Mouse (Mus musculus): Measurements from ENCODE around the gene Trmt5. TPM values are rescaled to one million over a fixed set of nuclear protein-coding genes. Genes with fewer than 3 reads are reported as not detected.
A peak's percentile ranks its signal among the peaks of the same experiment; 100 is the strongest.

Trmt5 gene
- polyA plus RNA-seq, 1 experiment from 2014 or later, result 16.5 TPM

DNA sequence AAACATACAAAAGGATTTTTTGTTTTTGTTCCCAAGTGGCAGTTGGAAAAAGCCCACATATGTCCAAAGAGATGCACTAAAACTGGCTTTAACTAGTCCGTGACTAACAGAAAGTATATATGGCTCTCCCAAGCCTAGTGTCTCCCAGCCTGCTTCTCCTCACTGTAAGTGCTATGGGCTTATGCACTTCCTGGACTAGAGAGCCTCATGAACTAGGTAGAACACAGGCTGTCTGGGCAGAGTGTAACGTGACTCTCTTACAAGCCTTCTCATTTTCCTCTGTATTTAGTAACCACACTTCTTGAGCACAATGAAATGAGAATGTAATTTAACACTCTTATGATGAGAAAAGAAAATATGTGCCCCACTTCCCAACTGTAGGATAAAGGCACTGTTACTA lies 22.2 kb upstream of the Trmt5 start:
- Histone ChIP-seq H3K27ac (no peak overlapping the region), H3K36me3 (no peaks in the 10 kb centered on the region), H3K27me3 (replicated peaks) (no peaks in the 10 kb centered on the region), H3K4me1 (replicated peaks) (no peaks in the 10 kb centered on the region), H3K4me3 (replicated peaks) (no peak overlapping the region), H3K4me2 (replicated peaks) (no peak overlapping the region), H3K9me3 (no peaks in the 10 kb centered on the region), H3K9ac (no peak overlapping the region)
- 77% methylated on average over 2 of the region's 2 CpGs for WGBS
- no peak for ATAC-seq

DNA sequence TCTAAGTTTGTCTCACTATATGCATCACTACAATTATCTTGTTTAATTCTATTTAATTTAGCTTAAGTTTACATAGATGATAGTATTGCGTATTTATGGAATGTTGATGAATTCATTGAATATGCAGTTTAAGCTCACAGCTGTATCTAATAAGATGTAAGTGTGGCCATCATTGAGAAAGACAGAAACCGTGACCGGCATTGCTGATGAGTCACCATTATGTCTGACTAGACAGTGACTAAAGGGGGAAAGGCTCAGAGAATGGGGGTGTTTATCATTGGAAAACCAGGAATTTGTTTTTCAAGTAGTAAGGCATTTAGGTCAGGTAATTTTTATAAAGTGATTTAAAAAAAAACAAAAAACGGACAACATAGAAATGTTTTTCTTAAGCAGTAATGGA lies 21.2 kb upstream of the Trmt5 start:
- Histone ChIP-seq H3K36me3 (no peaks in the 10 kb centered on the region), H3K4me3 (replicated peaks) (no peak overlapping the region), H3K9ac (no peak overlapping the region), H3K9me3 (no peaks in the 10 kb centered on the region), H3K4me1 (replicated peaks) (no peaks in the 10 kb centered on the region), H3K4me2 (replicated peaks) (no peak overlapping the region), H3K27me3 (replicated peaks) (no peaks in the 10 kb centered on the region), H3K27ac (no peak overlapping the region)
- 94% methylated on average over 4 of the region's 4 CpGs for WGBS
- ATAC-seq, result no peak

DNA sequence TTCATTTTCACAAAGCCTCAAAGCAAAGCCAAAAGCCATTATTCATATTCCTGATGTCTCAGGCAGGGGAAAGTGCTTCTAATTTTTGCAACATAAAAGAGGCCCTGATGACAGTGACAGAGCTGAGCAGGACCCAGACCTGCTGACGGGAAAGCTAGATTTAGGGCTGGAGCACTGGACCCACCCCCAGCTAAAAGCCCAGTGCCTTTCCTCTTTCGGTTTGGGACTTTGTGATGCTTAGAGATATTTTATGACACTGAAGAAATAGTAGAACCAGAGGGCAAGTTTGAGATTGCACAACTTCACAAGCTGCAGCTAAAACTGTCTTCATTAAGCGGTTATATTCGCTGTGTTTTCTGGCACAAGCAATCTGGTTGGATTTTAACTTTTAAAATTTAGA lies 18.1 kb upstream of the Trmt5 start:
- Histone ChIP-seq H3K9ac (no peak overlapping the region), H3K27me3 (replicated peaks) (no peaks in the 10 kb centered on the region), H3K9me3 (no peaks in the 10 kb centered on the region), H3K27ac (no peak overlapping the region), H3K4me3 (replicated peaks) (no peak overlapping the region), H3K36me3 (0 out of 2 replicates have a peak, but pooled peaks cover 2% of the 10 kb centered on the region), H3K4me1 (replicated peaks) (no peaks in the 10 kb centered on the region), H3K4me2 (replicated peaks) (no peak overlapping the region)
- 68% methylated on average over 4 of the region's 4 CpGs for WGBS
- ATAC-seq, result no peak

DNA sequence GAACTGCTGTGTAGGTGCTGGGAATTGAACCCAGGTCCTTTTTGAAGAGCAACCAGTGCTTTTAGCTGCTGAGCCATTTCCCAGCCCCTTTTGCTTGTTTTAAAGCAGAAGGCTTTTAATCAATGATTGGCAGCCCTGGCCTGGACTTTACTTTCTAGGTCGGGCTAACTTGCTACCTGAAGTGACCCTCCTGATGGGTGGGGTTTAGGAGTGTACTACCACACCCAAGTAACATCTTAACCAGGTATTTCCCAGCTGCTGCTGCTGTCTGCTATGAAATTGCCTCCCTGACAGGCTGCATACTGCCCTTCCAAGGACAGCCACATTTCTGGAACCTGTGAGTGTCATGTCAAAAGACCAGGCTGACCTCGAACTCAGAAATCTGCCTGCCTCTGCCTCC lies 14.0 kb upstream of the Trmt5 start:
- Histone ChIP-seq H3K36me3 (0 out of 2 replicates have a peak, but pooled peaks cover 2% of the 10 kb centered on the region), H3K27ac (no peak overlapping the region), H3K4me2 (replicated peaks) (no peak overlapping the region), H3K9me3 (no peaks in the 10 kb centered on the region), H3K4me1 (replicated peaks) (no peaks in the 10 kb centered on the region), H3K9ac (no peak overlapping the region), H3K27me3 (replicated peaks) (no peaks in the 10 kb centered on the region), H3K4me3 (replicated peaks) (no peak overlapping the region)
- 83% methylated on average over 2 of the region's 2 CpGs for WGBS
- no peak for ATAC-seq

DNA sequence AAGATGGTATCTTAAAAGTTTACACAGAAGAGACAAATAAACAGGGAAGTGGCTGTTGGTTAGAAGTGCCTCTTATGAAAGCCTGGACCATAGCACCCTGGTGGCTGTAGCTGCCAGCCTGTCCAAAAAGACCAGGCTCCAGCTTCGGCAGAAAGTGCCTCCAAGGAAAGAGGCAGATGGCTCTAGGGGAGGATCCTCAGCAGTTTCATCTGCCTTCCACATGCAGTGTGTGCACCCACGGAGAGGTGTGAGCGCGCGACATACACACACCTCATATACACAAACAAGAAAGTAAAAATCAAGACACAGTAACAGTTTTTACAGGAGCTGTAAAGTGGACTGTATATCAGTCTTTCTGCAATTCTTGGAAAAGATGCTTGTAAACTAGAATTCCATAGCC lies 12.1 kb upstream of the Trmt5 start:
- H3K4me3 ChIP-seq (replicated peaks), result no peak overlapping the region
- no peak overlapping the region for H3K4me2 ChIP-seq (replicated peaks)
- no peaks in the 10 kb centered on the region for H3K9me3 ChIP-seq
- 83% methylated on average over 5 of the region's 5 CpGs for WGBS
- 0 out of 2 replicates have a peak, but pooled peaks cover 2% of the 10 kb centered on the region for H3K4me1 ChIP-seq (replicated peaks)
- ATAC-seq, result no peak
- H3K36me3 ChIP-seq, result 0 out of 2 replicates have a peak, but pooled peaks cover 2% of the 10 kb centered on the region
- no peak overlapping the region for H3K9ac ChIP-seq
- no peaks in the 10 kb centered on the region for H3K27me3 ChIP-seq (replicated peaks)
- no peak overlapping the region for H3K27ac ChIP-seq

DNA sequence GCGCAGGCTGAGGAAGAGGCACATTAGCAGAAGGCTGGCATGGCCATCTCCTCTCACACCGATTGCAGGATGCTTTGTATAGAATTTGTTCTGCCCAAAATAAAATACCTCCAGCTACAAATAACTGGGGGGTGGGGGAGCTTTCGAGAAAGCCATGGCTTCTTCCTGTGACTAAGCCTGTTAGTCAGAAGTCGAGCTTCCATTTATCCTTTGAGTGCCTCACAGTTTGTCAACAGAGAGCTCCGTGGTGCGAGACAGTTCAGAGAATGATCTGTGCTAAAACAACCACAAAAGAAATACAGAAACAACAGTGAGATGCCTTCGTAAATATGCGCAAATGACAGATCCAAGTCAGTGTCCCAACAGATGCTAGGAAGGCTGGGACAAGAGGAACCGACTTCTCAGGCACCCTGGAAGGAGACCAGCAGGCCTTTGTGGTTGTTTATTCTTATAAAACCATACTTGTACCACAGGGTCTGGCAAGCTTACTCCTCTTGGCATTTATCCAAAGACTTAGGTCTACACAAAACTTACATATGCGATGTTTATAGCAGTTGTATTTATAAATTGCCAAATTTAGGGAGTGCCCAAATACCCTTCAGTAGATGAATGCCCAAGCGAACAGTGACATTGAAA lies 9.1 kb upstream of the Trmt5 start:
- Histone ChIP-seq H3K27ac (no peak overlapping the region), H3K9ac (no peak overlapping the region), H3K4me2 (replicated peaks) (no peak overlapping the region), H3K4me3 (replicated peaks) (no peak overlapping the region), H3K9me3 (no peaks in the 10 kb centered on the region), H3K36me3 (0 out of 2 replicates have a peak, but pooled peaks cover 2% of the 10 kb centered on the region), H3K27me3 (replicated peaks) (no peaks in the 10 kb centered on the region), H3K4me1 (replicated peaks) (0 out of 2 replicates have a peak, but pooled peaks cover 2% of the 10 kb centered on the region)
- ATAC-seq, result no peak
- WGBS, result 58% methylated on average over 11 of the region's 11 CpGs

DNA sequence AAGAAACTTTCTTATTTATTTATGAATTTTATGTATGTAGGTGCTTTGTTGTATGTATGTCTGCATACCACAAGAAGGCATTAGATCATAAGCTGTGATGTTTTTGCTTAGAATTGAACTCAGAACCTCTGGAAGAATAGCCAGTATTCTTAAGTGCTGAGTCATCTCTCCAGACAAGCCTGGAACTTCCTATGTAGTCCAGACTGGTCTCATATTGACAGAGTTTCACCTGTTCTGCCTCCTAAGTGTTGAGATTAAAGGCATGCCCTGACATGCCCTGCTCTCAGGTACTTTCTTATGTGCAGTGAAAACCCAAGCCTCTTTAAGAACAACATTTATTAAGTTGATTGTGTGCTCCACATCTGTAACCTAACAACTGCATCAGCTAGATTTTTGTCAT lies 8.4 kb upstream of the Trmt5 start:
- Histone ChIP-seq H3K4me2 (replicated peaks) (no peak overlapping the region), H3K36me3 (0 out of 2 replicates have a peak, but pooled peaks cover under 1% of the 10 kb centered on the region), H3K4me1 (replicated peaks) (0 out of 2 replicates have a peak, but pooled peaks cover 2% of the 10 kb centered on the region), H3K9me3 (no peaks in the 10 kb centered on the region), H3K27ac (no peak overlapping the region), H3K27me3 (replicated peaks) (no peaks in the 10 kb centered on the region), H3K4me3 (replicated peaks) (no peak overlapping the region), H3K9ac (no peak overlapping the region)
- ATAC-seq, result no peak

DNA sequence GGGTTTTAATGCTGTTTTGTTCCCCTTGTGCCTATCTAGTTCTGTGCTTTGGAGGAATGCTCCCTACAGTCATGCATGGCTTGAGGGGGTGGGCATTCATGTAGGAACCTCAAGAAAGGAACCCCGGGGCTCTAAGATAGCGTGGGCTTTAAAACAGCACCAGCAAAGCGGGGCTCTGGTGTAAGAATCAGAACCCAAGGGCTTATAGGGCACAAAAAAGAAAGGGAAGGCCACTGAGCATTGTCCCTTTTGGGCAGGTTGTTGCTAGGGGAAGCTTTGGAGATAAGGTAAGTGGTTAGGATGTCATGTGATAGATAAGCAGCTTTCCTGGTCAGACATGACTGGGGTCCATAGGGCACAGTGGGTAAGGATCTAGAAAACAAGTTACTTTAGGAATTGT lies 2.1 kb upstream of the Trmt5 start:
- Histone ChIP-seq H3K9me3 (no peaks in the 10 kb centered on the region), H3K27me3 (replicated peaks) (no peaks in the 10 kb centered on the region), H3K36me3 (no peaks in the 10 kb centered on the region), H3K4me3 (replicated peaks) (no peak overlapping the region), H3K9ac (no peak overlapping the region), H3K4me2 (replicated peaks) (no peak overlapping the region), H3K27ac (no peak overlapping the region), H3K4me1 (replicated peaks) (0 out of 2 replicates have a peak, but pooled peaks cover 11% of the 10 kb centered on the region)
- ATAC-seq, result no peak
- WGBS, result 87% methylated on average over 3 of the region's 3 CpGs

DNA sequence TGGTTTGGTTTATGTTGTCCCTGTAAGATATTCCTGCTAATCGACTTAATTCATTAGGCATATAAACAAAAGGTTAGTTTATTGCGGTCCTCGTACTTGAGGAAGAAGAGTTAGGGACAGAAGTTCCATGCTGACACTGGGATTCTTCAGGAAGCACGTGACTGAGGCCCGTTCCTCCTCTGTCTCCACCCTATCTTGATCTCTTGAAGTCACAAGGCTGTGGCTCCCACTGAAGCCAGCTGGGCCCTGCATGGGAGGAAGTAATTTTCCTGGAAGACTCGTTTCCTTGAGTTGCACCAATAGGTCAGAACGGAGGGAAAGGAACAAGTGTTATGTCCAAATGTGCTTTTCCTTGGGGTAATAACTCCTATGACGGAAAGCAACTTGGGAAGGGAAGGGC lies 1.1 kb upstream of the Trmt5 start:
- no peaks in the 10 kb centered on the region for H3K36me3 ChIP-seq
- H3K4me2 ChIP-seq (replicated peaks), result peak overlapping the region; percentile 67
- H3K27ac ChIP-seq, result no peak overlapping the region
- peak overlapping the region; percentile 70 for H3K4me3 ChIP-seq (replicated peaks)
- no peaks in the 10 kb centered on the region for H3K27me3 ChIP-seq (replicated peaks)
- no peak for ATAC-seq
- 57% methylated on average over 8 of the region's 8 CpGs for WGBS
- 0 out of 2 replicates have a peak overlapping the region, but pooled peaks have one; percentile 72 for H3K9ac ChIP-seq
- 0 out of 2 replicates have a peak, but pooled peaks cover 11% of the 10 kb centered on the region for H3K4me1 ChIP-seq (replicated peaks)
- no peaks in the 10 kb centered on the region for H3K9me3 ChIP-seq

DNA sequence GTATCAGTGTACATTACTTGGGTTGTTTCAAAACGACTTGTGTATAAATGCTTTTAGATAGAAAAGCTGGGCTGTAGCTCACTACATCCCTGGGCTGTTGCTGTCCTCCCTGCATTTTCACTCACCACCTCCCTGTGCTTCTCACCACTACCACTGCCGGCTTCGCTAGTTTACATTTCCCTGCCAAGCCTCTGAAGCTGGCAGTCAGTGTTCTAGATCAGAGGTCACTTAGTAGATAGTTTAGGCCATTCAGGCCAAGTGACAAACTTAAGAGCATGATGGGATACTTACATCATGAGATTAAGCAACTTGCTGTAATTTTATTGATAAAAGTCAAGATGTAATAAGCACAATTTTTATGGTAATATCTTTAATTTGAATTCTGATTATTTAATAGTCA lies 11.6 kb downstream of the Trmt5 start:
- peaks cover 10% of the 10 kb centered on the region for H3K36me3 ChIP-seq
- no peak for ATAC-seq
- 94% methylated on average over 3 of the region's 3 CpGs for WGBS

DNA sequence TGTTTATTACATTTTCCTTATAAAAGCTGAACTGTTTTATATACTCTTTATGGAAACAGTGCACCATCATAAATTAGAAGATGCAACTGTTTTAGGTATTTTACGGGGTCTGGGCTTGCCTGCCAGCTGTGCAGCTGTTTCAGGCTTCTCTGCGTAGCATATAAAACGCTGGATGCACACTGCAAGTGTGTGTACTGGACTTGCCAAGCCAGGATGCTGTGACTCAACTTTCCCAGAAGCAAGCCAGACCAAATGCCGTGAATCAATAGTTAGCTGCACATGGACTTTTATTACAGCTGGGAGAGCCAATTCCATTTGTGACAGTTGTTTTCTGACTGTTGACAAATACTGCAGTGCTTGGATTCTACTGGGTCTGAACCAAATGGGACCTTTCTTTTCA lies 16.6 kb downstream of the Trmt5 start:
- Histone ChIP-seq H3K9me3 (no peaks in the 10 kb centered on the region), H3K4me1 (replicated peaks) (no peaks in the 10 kb centered on the region), H3K4me2 (replicated peaks) (no peak overlapping the region), H3K36me3 (0 out of 2 replicates have a peak, but pooled peaks cover 3% of the 10 kb centered on the region), H3K27me3 (replicated peaks) (no peaks in the 10 kb centered on the region), H3K4me3 (replicated peaks) (no peak overlapping the region), H3K9ac (no peak overlapping the region), H3K27ac (no peak overlapping the region)
- WGBS, result 54% methylated on average over 4 of the region's 4 CpGs
- 0 out of 2 replicates have a peak, but pooled peaks have one; percentile 36 for ATAC-seq

More for the DNA sequence above, 11.6 kb downstream of the Trmt5 start:
- H3K9ac ChIP-seq, result no peak overlapping the region
- no peaks in the 10 kb centered on the region for H3K4me1 ChIP-seq (replicated peaks)
- H3K27me3 ChIP-seq (replicated peaks), result no peaks in the 10 kb centered on the region
- H3K27ac ChIP-seq, result no peak overlapping the region
- no peaks in the 10 kb centered on the region for H3K9me3 ChIP-seq
- no peak overlapping the region for H3K4me2 ChIP-seq (replicated peaks)
- H3K4me3 ChIP-seq (replicated peaks), result no peak overlapping the region

DNA sequence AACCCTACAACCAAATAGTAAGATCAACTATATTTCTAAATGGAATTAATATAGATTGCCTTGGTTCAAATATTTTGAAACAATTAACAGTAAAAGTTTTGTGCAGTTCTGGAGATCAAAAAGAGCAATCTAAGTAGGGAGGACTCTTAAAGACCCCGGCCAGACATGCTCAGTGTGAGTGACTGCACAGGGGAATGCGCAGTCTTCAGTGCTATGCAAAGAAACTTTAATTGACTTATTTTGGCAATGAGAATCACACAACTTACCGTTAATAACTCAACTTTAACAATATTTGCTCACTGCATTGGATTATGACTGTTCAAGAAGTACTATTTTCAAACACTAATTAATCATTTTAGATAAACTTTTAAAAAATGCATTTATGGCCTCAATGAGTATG lies 17.0 kb downstream of the Trmt5 start:
- H3K4me1 ChIP-seq (replicated peaks), result no peaks in the 10 kb centered on the region
- no peak overlapping the region for H3K4me3 ChIP-seq (replicated peaks)
- no peaks in the 10 kb centered on the region for H3K9me3 ChIP-seq
- no peak overlapping the region for H3K9ac ChIP-seq
- no peak overlapping the region for H3K4me2 ChIP-seq (replicated peaks)
- no peak for ATAC-seq
- H3K27me3 ChIP-seq (replicated peaks), result no peaks in the 10 kb centered on the region
- H3K27ac ChIP-seq, result no peak overlapping the region
- 0 out of 2 replicates have a peak, but pooled peaks cover 3% of the 10 kb centered on the region for H3K36me3 ChIP-seq
- 61% methylated on average over 3 of the region's 3 CpGs for WGBS

DNA sequence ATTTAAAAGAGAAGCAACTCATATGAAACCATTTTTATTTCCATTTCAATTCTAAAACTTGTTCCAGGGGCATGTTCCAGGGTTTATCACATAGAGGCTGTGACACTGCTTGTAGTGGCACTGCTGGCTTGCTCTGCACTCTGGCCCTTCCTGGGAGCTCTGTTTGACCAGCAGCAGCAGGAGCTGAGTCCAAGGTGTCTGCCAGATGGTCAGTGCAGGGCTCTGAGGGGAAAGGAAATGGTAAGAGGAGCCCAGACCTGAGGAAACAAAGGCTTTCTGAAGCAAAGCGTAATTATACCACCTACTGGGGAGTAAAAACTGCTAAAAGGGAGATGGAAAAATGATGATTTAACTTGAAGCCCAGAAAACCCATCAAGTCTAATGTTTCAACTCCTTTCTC lies 18.0 kb downstream of the Trmt5 start:
- Histone ChIP-seq H3K27ac (no peak overlapping the region), H3K36me3 (0 out of 2 replicates have a peak, but pooled peaks cover 3% of the 10 kb centered on the region), H3K4me3 (replicated peaks) (no peak overlapping the region), H3K4me1 (replicated peaks) (no peaks in the 10 kb centered on the region), H3K4me2 (replicated peaks) (no peak overlapping the region), H3K9ac (no peak overlapping the region), H3K27me3 (replicated peaks) (no peaks in the 10 kb centered on the region), H3K9me3 (no peaks in the 10 kb centered on the region)
- 97% methylated on average over 1 of the region's 1 CpGs for WGBS
- no peak for ATAC-seq
